Mouse (Mus musculus): Measurements from ENCODE around the gene Slc45a1.

Slc45a1 gene

DNA sequence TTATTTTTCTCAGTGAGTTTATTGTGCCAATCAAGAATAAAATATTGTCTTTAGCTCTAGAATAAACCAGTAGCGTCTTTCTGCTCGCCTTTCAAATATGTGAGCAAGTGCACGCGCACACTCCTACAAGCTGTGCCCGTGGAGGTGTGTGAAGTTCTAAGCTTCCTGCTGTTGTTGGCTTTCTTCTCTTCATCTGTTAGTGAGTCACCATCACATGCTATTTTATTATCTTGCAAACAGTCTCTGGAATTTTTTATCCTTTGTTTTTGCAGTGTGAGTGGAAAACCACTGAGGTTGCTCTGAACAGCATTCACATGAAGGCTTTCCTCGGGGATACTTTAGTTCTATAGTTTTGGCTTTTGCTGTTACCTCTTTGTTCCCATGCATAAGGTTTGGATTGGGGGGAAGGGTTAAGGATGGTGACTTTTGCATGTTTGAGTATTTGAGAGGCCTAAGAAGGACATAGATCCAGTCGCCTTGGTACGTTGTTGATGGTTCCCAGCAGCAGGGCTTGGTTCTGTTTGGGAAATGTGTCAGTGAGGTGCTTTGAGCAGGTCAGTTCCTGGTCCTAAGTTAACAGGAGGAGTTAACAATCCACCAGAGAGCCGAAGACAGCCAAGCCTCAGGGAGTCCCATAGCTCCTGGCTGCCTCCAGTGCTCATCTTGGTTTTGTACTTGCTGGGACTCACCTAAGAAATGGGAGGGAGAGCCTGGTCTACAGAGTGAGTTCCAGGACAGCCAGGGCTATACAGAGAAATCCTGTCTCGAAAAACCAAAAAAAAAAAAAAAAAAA, 69.8 kb downstream of the Slc45a1 start:
- CTCF ChIA-PET, result no interaction called here

Measured in spleen, embryonic (tissue).